Mouse (Mus musculus) kidney, adult 2 months (tissue): ENCODE results near the gene Trove2.

Experiments used
- CTCF ChIP-seq: fragments of 200-500 bp; conservative IDR thresholded peaks from 2 replicates; pipeline ENCODE4 v1.5.1; 2011; ENCODE audit warnings: low read depth, mild to moderate bottlenecking, control low read depth, low read length, moderate library complexity, mixed read lengths; ENCODE audit not compliant: insufficient read depth, insufficient read length
- POLR2A ChIP-seq: fragments of 200-500 bp; IDR thresholded peaks from one replicate; pipeline ENCODE4 v1.6.1; 2011; ENCODE audit warnings: low read depth, low read length, control low read depth

- TF ChIP-seq POLR2A (no peak), CTCF (no peak)
These were observed 75.1 kb downstream of the Trove2 start for GRCm38 (mm10) chr1:143701736-143702135.
